Mouse (Mus musculus): ENCODE measurements around the gene Iglon5.

DNA sequence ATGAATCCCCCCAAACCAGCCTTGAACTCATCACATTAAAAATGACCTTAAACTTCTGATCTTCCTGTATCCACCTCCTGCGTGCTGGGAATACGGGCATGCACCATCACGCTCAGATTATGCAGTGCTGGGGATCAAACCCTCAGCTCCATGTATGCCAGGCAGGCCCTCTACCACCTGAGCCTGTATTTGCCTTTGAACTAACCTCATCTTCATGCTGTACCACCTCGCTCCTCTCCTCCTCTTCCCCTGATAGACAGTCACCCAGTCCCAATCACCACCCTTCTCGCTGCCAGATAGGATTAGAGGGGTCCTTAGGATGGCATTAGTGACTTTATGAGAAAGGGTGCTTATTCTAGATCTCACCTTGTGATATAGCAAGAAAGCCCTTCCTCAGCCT is 25.2 kb upstream of the Iglon5 start:
- TF ChIP-seq CTCF (IDR thresholded peaks at IDR 0.05; ENCODE audit: low read depth) (no peak), EP300 (IDR thresholded peaks at IDR 0.05; ENCODE audit: low read depth) (no peak)

Measured in heart, postnatal 0 days (tissue).